Mouse (Mus musculus) macrophage (primary cell): ENCODE data around the gene Stat5b. TPM values are rescaled to one million over a fixed set of nuclear protein-coding genes. Genes with fewer than 3 reads are reported as not detected.
A peak's percentile ranks its signal among the peaks of the same experiment; 100 is the strongest.

ENCODE experiments used
- H3K27ac ChIP-seq: fragments of 350-480 bp; formaldehyde crosslinking; 2 replicates; pipeline ENCODE4 v1.9.0; 2021
- H3K36me3 ChIP-seq: fragments of 350-480 bp; formaldehyde crosslinking; 2 replicates; pipeline ENCODE4 v1.9.0; 2021; ENCODE audit errors: inconsistent target
- H3K4me3 ChIP-seq: fragments of 350-480 bp; formaldehyde crosslinking; 2 replicates; pipeline ENCODE4 v1.9.0; 2021; ENCODE audit errors: inconsistent target
- H3K79me2 ChIP-seq: fragments of 350-480 bp; formaldehyde crosslinking; 2 replicates; pipeline ENCODE4 v1.9.0; 2021; ENCODE audit errors: inconsistent target
- WGBS: methylation state at CpG from one replicate; pipeline ENCODE4 v1.1.7; 2026; ENCODE audit warnings: inconsistent platforms; ENCODE audit not compliant: missing documents; 5-methylcytosine and 5-hydroxymethylcytosine counted together
- polyA plus RNA-seq: library from polyadenylated mRNA; stranded (reverse); fragments of 250-400 nt; gene quantifications from 3 replicates; pipeline ENCODE4 v1.2.4, GENCODE M21; 2018; ENCODE audit warnings: inconsistent platforms

Gene Stat5b
- polyA plus RNA-seq, 1 experiment from 2014 or later, result 16.7 TPM

DNA sequence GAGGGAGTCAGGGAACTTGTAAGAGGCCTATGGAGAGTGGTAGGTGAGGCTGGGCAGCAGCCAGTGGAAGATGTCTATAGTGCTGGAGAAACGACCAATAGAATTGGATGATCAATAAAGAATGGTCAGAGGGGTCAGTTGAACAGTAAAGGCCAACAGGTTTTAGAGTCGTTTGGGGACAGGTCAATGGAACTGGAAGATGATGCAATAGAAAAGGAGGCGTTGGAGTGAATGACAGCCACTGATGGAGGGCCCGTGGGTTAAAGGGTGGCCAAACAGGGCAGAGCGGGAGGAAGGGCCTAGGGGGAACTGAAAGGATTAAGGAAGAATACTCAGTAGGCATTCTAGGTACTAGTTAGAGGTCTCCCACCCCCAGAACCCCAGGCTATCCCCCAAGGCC is 103.4 kb downstream of the Stat5b start:
- H3K79me2 ChIP-seq, result no peaks in the 10 kb centered on the region
- H3K36me3 ChIP-seq, result no peaks in the 10 kb centered on the region
- no peak overlapping the region for H3K27ac ChIP-seq
- no peak overlapping the region for H3K4me3 ChIP-seq
- 59% methylated on average over 4 of the region's 5 CpGs for WGBS

DNA sequence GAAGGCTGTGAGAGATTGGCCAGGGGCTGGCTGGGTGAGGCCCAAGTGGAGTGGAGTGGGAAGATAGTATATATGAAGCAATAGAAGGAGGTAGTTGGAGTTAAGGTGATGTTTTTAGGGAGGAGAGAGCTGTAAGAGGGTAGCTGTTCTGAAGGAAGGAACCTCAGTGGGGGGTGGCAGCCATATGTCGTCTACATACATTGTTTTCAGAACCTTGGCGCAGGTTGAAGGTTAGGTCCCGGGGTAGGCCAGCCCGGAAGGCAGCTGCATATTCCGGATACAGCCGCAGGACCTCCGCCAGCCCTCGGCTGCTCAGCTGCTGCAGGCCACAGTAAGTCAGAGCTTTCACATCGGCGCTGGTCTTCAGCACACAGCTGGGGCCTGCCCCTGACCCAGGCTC is 104.0 kb downstream of the Stat5b start:
- H3K36me3 ChIP-seq, result no peaks in the 10 kb centered on the region
- 93% methylated on average over 6 of the region's 10 CpGs for WGBS
- no peak overlapping the region for H3K27ac ChIP-seq
- no peak overlapping the region for H3K4me3 ChIP-seq
- H3K79me2 ChIP-seq, result no peaks in the 10 kb centered on the region

DNA sequence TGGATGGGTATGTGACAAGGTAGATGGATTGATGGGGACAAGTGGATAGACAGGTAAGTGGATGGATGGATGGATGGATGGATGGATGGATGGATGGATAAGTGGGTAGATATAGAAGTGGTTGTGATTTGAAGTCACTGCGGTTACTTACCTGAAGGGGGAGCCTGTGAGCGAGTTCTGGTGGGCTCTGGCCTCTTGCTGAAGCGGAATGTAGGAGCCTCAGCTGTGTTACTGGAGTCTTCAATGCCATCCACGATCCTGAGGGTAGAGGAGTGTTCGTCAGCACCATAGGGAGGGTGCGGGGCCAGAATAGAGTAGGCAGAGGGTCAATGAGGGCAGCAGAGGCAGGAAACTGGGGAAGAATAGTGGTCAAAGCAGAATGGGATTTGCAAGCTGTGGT is 105.4 kb downstream of the Stat5b start:
- 27% methylated on average over 6 of the region's 6 CpGs for WGBS
- no peak overlapping the region for H3K4me3 ChIP-seq
- no peaks in the 10 kb centered on the region for H3K36me3 ChIP-seq
- H3K79me2 ChIP-seq, result no peaks in the 10 kb centered on the region
- H3K27ac ChIP-seq, result no peak overlapping the region

DNA sequence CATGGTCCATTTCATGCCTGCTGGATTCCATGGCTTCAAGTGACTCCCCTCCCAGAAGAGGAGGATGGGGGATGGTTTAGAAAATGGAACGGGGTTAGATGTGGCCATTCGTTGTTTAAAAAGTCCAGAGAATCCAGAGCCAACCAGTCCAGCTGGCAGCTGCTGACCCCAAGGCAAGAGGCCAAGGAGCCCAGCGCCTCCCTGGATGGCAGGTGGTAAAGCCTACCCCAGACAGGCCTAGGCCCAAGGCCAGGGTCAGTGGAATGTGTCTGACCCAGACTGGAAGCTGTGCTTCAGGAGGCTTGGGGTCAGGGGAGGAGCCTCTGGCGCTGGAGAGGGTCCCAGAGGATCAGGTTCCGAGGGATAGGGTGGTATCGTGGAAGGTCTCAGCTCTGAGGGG is 109.2 kb downstream of the Stat5b start:
- peaks cover 17% of the 10 kb centered on the region for H3K79me2 ChIP-seq
- no peak overlapping the region for H3K27ac ChIP-seq
- H3K4me3 ChIP-seq, result no peak overlapping the region
- no peaks in the 10 kb centered on the region for H3K36me3 ChIP-seq
- 98% methylated on average over 6 of the region's 6 CpGs for WGBS

DNA sequence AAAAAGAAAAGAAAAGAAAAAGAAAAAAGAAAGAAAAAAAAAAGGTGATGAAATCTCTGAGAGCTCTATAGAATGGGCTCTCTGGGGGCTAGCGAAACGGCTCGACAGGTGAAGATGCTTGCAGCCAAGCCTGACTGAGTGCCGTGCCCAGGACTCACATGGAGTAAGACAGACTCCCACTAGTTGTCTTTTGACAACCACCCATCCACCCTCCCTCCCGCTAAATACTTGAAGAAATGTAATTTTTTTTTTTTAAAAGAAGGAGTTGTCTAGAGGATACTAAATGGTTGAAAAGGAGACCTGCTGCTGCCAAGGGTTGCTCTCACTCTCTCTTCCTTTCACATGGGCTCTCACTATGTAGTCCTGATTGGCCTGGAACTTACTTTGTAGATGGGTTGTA is 111.8 kb downstream of the Stat5b start:
- Histone ChIP-seq H3K27ac (0 out of 2 replicates have a peak overlapping the region, but pooled peaks have one; percentile 35), H3K4me3 (peak overlapping the region; percentile 34), H3K79me2 (peaks cover 43% of the 10 kb centered on the region), H3K36me3 (no peaks in the 10 kb centered on the region)
- WGBS, result 32% methylated on average over 5 of the region's 5 CpGs

DNA sequence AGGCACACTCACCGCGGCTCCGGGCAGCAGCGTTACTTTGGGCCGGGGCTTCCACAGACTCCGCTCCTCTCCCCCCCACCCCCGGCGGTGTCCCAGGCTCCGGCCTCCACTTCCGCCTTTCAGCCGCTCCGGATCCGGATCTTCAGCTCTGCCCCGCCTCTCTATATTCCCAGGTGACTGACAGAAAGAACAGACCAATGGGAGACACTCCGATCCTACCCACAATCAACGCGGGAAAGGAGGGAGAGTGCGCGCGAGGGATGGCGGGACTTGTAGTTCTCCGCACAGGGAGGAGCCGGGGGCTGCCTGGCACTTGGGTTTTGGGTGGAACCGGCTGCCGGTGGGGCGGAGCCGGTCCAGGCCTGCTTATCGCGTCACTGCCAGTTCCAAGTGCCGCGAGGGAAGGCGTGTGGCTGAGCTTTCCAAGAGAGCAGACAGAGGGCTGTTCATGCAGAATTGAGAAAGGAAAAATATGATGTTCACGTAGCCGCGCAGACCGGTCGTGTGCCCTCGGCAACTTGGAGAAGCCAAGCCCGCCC is 112.4 kb downstream of the Stat5b start, which contains the start of gene Rab5c:
Rab5c (minus strand) TSS at position 150 of the 539 bp plus-strand sequence.
- WGBS, result 2% methylated on average over 37 of the region's 39 CpGs
- peak within 1 kb of the TSS; percentile 100 for H3K4me3 ChIP-seq
- peaks cover 49% of the 10 kb centered on the region for H3K79me2 ChIP-seq
- peak within 1 kb of the TSS; percentile 99 for H3K27ac ChIP-seq
- H3K36me3 ChIP-seq, result no peaks in the 10 kb centered on the region

DNA sequence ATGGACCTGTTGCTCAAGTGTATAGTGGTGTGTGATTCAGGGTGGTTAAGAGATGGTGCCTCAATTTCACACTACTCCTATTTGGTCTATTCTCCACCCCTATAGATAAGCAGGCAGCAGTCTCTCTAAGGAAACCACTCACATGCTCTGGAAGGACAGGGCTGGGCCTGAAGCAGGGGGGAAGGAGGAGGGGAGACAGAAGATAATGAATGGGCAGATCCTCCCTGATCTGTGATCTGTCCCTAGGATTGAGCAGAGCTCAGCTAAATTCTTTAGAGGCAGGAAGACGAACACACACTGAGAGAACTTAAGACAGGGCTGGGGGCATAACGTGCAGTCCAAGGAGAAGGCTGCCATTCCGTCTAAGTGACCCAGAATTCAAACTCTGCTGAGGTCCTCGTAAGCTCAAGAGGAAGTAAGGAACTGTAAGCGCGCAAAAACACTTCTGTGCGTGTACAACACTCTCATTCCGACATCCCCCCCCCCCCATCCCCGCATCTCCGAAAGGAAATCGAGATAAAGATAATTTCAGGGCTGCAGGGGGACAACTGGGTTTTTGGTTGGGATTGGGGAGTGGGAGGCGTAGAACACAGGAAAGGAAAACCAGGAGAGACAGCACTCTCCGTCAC is 113.3 kb downstream of the Stat5b start:
- H3K79me2 ChIP-seq, result peaks cover 58% of the 10 kb centered on the region
- peak overlapping the region; percentile 99 for H3K27ac ChIP-seq
- WGBS, result under 1% methylated on average over 13 of the region's 13 CpGs

DNA sequence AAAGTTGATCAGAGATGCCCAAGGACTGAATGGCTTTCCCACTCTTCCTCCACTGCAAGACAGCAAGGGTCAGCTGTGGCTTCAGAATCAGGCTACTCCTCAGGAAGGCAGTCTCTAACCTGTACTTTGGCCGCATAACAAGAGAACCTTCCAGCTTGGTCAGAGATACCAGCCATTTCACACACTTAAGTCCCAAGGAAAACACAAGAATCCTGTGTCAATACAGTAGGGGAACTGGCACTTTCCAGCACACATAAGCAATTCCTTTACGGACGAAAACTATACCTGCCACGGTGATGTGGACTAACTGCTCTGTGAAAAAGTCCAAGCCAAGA is 113.8 kb downstream of the Stat5b start:
- WGBS, result 41% methylated on average over 4 of the region's 4 CpGs
- Histone ChIP-seq H3K4me3 (peak overlapping the region; percentile 100), H3K79me2 (peaks cover 63% of the 10 kb centered on the region), H3K36me3 (no peaks in the 10 kb centered on the region; the same call in 1 of the 2 replicates), H3K27ac (peak overlapping the region; percentile 99)

More for the DNA sequence above, 113.3 kb downstream of the Stat5b start:
- Histone ChIP-seq H3K36me3 (no peaks in the 10 kb centered on the region; the same call in 1 of the 2 replicates), H3K4me3 (peak overlapping the region; percentile 100)

DNA sequence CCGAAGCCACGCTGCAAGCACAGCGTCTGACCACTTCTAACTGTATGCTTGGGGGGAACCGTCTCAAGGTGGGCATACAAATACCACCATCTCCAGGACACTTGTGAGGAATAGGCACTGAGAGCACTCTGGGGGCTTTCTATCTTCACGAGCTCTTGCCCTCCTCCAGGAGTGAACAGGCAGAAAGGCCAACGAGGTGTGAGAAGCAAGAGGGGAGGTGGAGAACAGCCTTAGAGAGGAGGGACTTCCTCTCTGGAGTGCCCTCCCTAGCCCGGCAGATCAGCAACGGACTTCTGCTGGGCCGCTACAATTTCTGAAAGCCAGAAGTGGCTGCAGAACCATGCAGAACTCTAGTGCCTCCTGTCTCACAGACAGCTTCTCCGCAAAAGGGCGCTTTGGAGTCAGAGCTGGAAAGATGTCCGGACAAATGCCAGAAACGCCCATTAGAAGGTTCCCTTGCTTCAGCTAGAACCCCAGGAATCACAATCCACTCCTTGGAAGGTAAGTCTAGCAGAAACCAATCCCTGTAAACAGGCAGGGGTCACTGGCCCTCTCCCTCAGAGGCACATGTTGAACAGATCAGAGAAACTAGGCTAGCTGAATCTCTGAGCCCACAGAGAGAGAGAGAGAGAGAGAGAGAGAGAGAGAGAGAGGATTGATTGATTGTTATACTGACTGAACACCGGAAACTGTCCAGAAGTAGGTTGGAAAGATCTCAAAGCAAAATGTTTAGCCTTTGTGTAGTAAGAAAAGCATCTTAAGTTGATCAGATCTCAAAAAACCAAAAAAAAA is 114.4 kb downstream of the Stat5b start:
- Histone ChIP-seq H3K27ac (peak overlapping the region; percentile 99), H3K79me2 (peaks cover 69% of the 10 kb centered on the region), H3K4me3 (peak overlapping the region; percentile 100), H3K36me3 (no peaks in the 10 kb centered on the region; the same call in 1 of the 2 replicates)
- 13% methylated on average over 14 of the region's 14 CpGs for WGBS

DNA sequence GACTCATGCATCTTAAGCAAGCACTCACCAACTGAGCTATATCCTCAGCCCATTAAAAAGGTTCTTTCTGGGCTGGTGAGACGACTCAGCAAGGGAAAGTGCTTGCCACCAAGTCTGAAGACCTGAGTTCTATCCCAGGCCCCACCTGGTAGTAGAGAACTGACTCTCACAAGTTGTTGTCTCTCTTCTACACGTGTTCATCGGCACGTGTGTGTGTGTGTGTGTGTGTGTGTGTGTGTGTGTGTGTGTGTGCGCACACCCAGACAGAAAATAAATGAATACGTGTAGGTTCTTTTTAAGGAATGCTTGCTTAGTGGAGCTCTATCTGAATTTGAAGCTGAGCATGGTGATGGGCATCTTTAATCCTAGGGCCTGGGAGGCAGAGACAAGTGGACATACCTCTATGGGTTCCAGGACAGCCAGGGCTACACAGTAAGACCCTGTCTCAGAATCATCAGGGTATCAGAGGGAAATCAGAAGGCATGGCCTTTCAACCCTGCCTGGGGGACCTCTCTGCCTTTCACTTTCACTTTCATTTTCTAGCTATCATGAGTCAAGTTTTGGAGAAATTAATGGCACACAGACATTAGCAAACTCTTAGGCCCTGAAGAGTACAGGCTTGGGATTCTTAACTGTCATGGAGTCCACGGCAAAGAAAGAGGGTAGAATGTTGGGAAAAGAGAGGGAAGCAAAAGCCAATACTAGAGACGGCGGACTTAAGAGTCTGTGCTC is 115.2 kb downstream of the Stat5b start:
- Histone ChIP-seq H3K4me3 (peak overlapping the region; percentile 100), H3K79me2 (peaks cover 77% of the 10 kb centered on the region), H3K36me3 (no peaks in the 10 kb centered on the region; the same call in 1 of the 2 replicates), H3K27ac (peak overlapping the region; percentile 99)
- WGBS, result 57% methylated on average over 8 of the region's 9 CpGs

Other genes starting within 250 kb of the Stat5b start
- 44.7 to 60.7 TPM (median 47.9 TPM) in 3 replicates for gene Nkiras2, start 231.5 kb downstream of the Stat5b start, polyA plus RNA-seq
- 134 to 172 TPM (median 137 TPM) in 3 replicates for gene Dnajc7, start 230.6 kb downstream of the Stat5b start, polyA plus RNA-seq
- gene Zfp385c, start 158.3 kb downstream of the Stat5b start, polyA plus RNA-seq, result 0.14 to 1.2 TPM (median 0.57 TPM) in 3 replicates
- 42.8 to 129 TPM (median 87.0 TPM) in 3 replicates for gene Dhx58, start 146.5 kb downstream of the Stat5b start, polyA plus RNA-seq
- 22.4 to 41.0 TPM (median 23.3 TPM) in 3 replicates for gene Kat2a, start 138.3 kb downstream of the Stat5b start, polyA plus RNA-seq
- gene Hspb9, start 136.9 kb downstream of the Stat5b start, polyA plus RNA-seq, result not detected in 3 replicates
- 348 to 578 TPM (median 378 TPM) in 3 replicates for gene Rab5c, start 112.5 kb downstream of the Stat5b start, polyA plus RNA-seq
- not detected in 3 replicates for gene Kcnh4, start 90.8 kb downstream of the Stat5b start, polyA plus RNA-seq
- gene Hcrt, start 87.8 kb downstream of the Stat5b start, polyA plus RNA-seq, result not detected in 3 replicates
- 11.6 to 15.9 TPM (median 14.3 TPM) in 3 replicates for gene Ghdc, start 79.8 kb downstream of the Stat5b start, polyA plus RNA-seq
- 10.0 to 16.3 TPM (median 11.7 TPM) in 3 replicates for gene Stat5a, start 8.6 kb upstream of the Stat5b start, polyA plus RNA-seq
- 44.1 to 73.6 TPM (median 66.6 TPM) in 3 replicates for gene Stat3, start 88.8 kb upstream of the Stat5b start, polyA plus RNA-seq
- 0.35 to 1.1 TPM (median 0.93 TPM) in 3 replicates for gene Cavin1, start 120.2 kb upstream of the Stat5b start, polyA plus RNA-seq
- gene Atp6v0a1, start 158.7 kb upstream of the Stat5b start, polyA plus RNA-seq, result 190 to 331 TPM (median 319 TPM) in 3 replicates
- 71.6 to 194 TPM (median 117 TPM) in 3 replicates for gene Naglu, start 219.3 kb upstream of the Stat5b start, polyA plus RNA-seq
- gene Hsd17b1, start 227.7 kb upstream of the Stat5b start, polyA plus RNA-seq, result 0.22 to 0.84 TPM (median 0.32 TPM) in 3 replicates
- gene Coasy, start 231.8 kb upstream of the Stat5b start, polyA plus RNA-seq, result 18.6 to 23.1 TPM (median 19.3 TPM) in 3 replicates
- 33.1 to 44.4 TPM (median 37.3 TPM) in 3 replicates for gene Mlx, start 236.6 kb upstream of the Stat5b start, polyA plus RNA-seq
- 0.90 to 14.7 TPM (median 3.7 TPM) in 3 replicates for gene Psmc3ip, start 244.7 kb upstream of the Stat5b start, polyA plus RNA-seq